Mouse (Mus musculus) midbrain, embryonic 16.5 days (tissue): ENCODE results near the gene Ralbp1. TPM values are rescaled to one million over a fixed set of nuclear protein-coding genes. Genes with fewer than 3 reads are reported as not detected.
A peak's percentile ranks its signal among the peaks of the same experiment; 100 is the strongest.

Experiments used
- ATAC-seq: fragments of 200-750 bp; cut with Nextera tagmentation; 2 replicates; pipeline ENCODE4 v1.8.0; 2017; ENCODE audit warnings: moderate TSS enrichment
- H3K27ac ChIP-seq: fragments of 300-500 bp; sonication (generic); 2 replicates; pipeline ENCODE4 v1.5.1; 2014; ENCODE audit warnings: mild to moderate bottlenecking, low read length, mixed read lengths
- H3K27me3 ChIP-seq: fragments of 300-500 bp; sonication (generic); 2 replicates; pipeline ENCODE4 v1.6.1; 2014; ENCODE audit warnings: low read depth, low read length, mixed read lengths; ENCODE audit not compliant: control insufficient read depth, insufficient read depth
- H3K36me3 ChIP-seq: fragments of 300-500 bp; sonication (generic); 2 replicates; pipeline ENCODE4 v1.6.1; 2014; ENCODE audit warnings: mild to moderate bottlenecking, low read length, moderate library complexity, mixed read lengths; ENCODE audit not compliant: control insufficient read depth, insufficient read depth
- H3K4me1 ChIP-seq: fragments of 300-500 bp; sonication (generic); 2 replicates; pipeline ENCODE4 v1.6.1; 2014; ENCODE audit warnings: mild to moderate bottlenecking, low read length, mixed read lengths; ENCODE audit not compliant: control insufficient read depth, insufficient read depth
- H3K4me2 ChIP-seq: fragments of 300-500 bp; sonication (generic); 2 replicates; pipeline ENCODE4 v1.6.1; 2014; ENCODE audit warnings: mild to moderate bottlenecking, low read length, mixed read lengths
- H3K4me3 ChIP-seq: fragments of 300-500 bp; sonication (generic); 2 replicates; pipeline ENCODE4 v1.5.1; 2014; ENCODE audit warnings: low read depth, mild to moderate bottlenecking, low read length, moderate library complexity, mixed read lengths
- H3K9ac ChIP-seq: fragments of 300-500 bp; sonication (generic); 2 replicates; pipeline ENCODE4 v1.6.1; 2014; ENCODE audit warnings: low read depth, low read length, mixed read lengths
- H3K9me3 ChIP-seq: fragments of 300-500 bp; sonication (generic); replicated peaks from 2 replicates; pipeline ENCODE4 v1.6.1; 2014; ENCODE audit warnings: mild to moderate bottlenecking, low read length, mixed read lengths; ENCODE audit not compliant: control insufficient read depth, poor library complexity, severe bottlenecking
- WGBS: fragments of 180-500 bp; shearing (Covaris S2); extraction: QIAGEN DNeasy Blood & Tissue Kit; methylation state at CpG from one replicate; pipeline ENCODE4 v1.1.7; 2014; 5-methylcytosine and 5-hydroxymethylcytosine counted together
- polyA plus RNA-seq: library from polyadenylated mRNA; unstranded; fragments of >200 nt; fragmentation: Nextera tagmentation; extraction: Ambion mirVana; gene quantifications from 2 replicates; pipeline ENCODE4 v1.2.1, GENCODE M21; 2015

Gene Ralbp1
- polyA plus RNA-seq, 1 experiment from 2014 or later = 50.2 TPM

GRCm38 (mm10) chr17:65905241-65905640 lies 19.6 kb upstream of the Ralbp1 start:
- WGBS = 59% methylated on average over 14 of the region's 14 CpGs
- Histone ChIP-seq H3K4me1 (no peaks in the 10 kb centered on the region; the same call in none of the 2 replicates), H3K36me3 (no peaks in the 10 kb centered on the region)

GRCm38 (mm10) chr17:65903826-65904225 lies 18.2 kb upstream of the Ralbp1 start:
- Histone ChIP-seq H3K27ac (no peak overlapping the region), H3K4me1 (no peaks in the 10 kb centered on the region; the same call in none of the 2 replicates), H3K4me3 (no peak overlapping the region), H3K27me3 (no peaks in the 10 kb centered on the region), H3K36me3 (no peaks in the 10 kb centered on the region), H3K9me3 (no peaks in the 10 kb centered on the region), H3K9ac (no peak overlapping the region), H3K4me2 (no peak overlapping the region)
- 93% methylated on average over 8 of the region's 8 CpGs for WGBS
- ATAC-seq = no peak

More at GRCm38 (mm10) chr17:65905241-65905640, 19.6 kb upstream of the Ralbp1 start:
- peak overlapping the region; percentile 16; the same call in 1 of the 2 replicates for H3K4me2 ChIP-seq
- no peak overlapping the region for H3K9ac ChIP-seq
- no peak overlapping the region for H3K4me3 ChIP-seq
- no peaks in the 10 kb centered on the region for H3K9me3 ChIP-seq
- no peaks in the 10 kb centered on the region for H3K27me3 ChIP-seq
- peak; percentile 17; the same call in 1 of the 2 replicates for ATAC-seq
- H3K27ac ChIP-seq = no peak overlapping the region

GRCm38 (mm10) chr17:65903011-65903410 lies 17.4 kb upstream of the Ralbp1 start:
- H3K4me2 ChIP-seq = no peak overlapping the region
- no peak overlapping the region for H3K9ac ChIP-seq
- no peaks in the 10 kb centered on the region for H3K36me3 ChIP-seq
- no peak overlapping the region for H3K4me3 ChIP-seq
- H3K27ac ChIP-seq = no peak overlapping the region
- no peaks in the 10 kb centered on the region; the same call in none of the 2 replicates for H3K4me1 ChIP-seq
- H3K9me3 ChIP-seq = no peaks in the 10 kb centered on the region
- ATAC-seq = no peak
- no peaks in the 10 kb centered on the region for H3K27me3 ChIP-seq
- WGBS = 100% methylated on average over 1 of the region's 1 CpGs

GRCm38 (mm10) chr17:65902281-65902680 lies 16.7 kb upstream of the Ralbp1 start:
- no peak for ATAC-seq
- H3K4me3 ChIP-seq = no peak overlapping the region
- H3K9me3 ChIP-seq = no peaks in the 10 kb centered on the region
- H3K4me1 ChIP-seq = no peaks in the 10 kb centered on the region; the same call in none of the 2 replicates
- no peak overlapping the region for H3K4me2 ChIP-seq
- H3K9ac ChIP-seq = no peak overlapping the region
- WGBS = 87% methylated on average over 6 of the region's 6 CpGs
- no peak overlapping the region for H3K27ac ChIP-seq
- H3K36me3 ChIP-seq = no peaks in the 10 kb centered on the region
- no peaks in the 10 kb centered on the region for H3K27me3 ChIP-seq

GRCm38 (mm10) chr17:65896016-65896415 lies 10.4 kb upstream of the Ralbp1 start:
- H3K4me2 ChIP-seq = no peak overlapping the region
- H3K27me3 ChIP-seq = no peaks in the 10 kb centered on the region
- no peak overlapping the region for H3K27ac ChIP-seq
- H3K4me3 ChIP-seq = no peak overlapping the region
- H3K4me1 ChIP-seq = no peaks in the 10 kb centered on the region
- no peak for ATAC-seq
- no peaks in the 10 kb centered on the region for H3K36me3 ChIP-seq
- WGBS = 64% methylated on average over 3 of the region's 3 CpGs
- H3K9ac ChIP-seq = no peak overlapping the region
- H3K9me3 ChIP-seq = no peaks in the 10 kb centered on the region

GRCm38 (mm10) chr17:65889476-65889875 lies 3.9 kb upstream of the Ralbp1 start:
- H3K4me1 ChIP-seq = peaks cover 10% of the 10 kb centered on the region
- H3K9me3 ChIP-seq = no peaks in the 10 kb centered on the region
- H3K27me3 ChIP-seq = no peaks in the 10 kb centered on the region
- no peak for ATAC-seq
- 82% methylated on average over 5 of the region's 5 CpGs for WGBS
- no peak overlapping the region for H3K4me2 ChIP-seq
- H3K36me3 ChIP-seq = no peaks in the 10 kb centered on the region
- H3K4me3 ChIP-seq = no peak overlapping the region
- H3K9ac ChIP-seq = no peak overlapping the region
- no peak overlapping the region for H3K27ac ChIP-seq

- no peaks in the 10 kb centered on the region for H3K27me3 ChIP-seq
- 81% methylated on average over 9 of the region's 9 CpGs for WGBS
- H3K36me3 ChIP-seq = no peaks in the 10 kb centered on the region
- peak overlapping the region; percentile 96 for H3K4me3 ChIP-seq
- H3K4me1 ChIP-seq = peaks cover 28% of the 10 kb centered on the region
- peak overlapping the region; percentile 79; the same call in 1 of the 2 replicates for H3K9ac ChIP-seq
- peak overlapping the region; percentile 92 for H3K4me2 ChIP-seq
- H3K9me3 ChIP-seq = no peaks in the 10 kb centered on the region
- no peak for ATAC-seq
- peak overlapping the region; percentile 94 for H3K27ac ChIP-seq
Measured at GRCm38 (mm10) chr17:65886571-65886970, 973 bp upstream of the Ralbp1 start.

- Histone ChIP-seq H3K9ac (peak overlapping the region; percentile 79), H3K4me3 (peak overlapping the region; percentile 96), H3K27ac (peak overlapping the region; percentile 94), H3K4me1 (peaks cover 28% of the 10 kb centered on the region), H3K36me3 (no peaks in the 10 kb centered on the region), H3K27me3 (no peaks in the 10 kb centered on the region), H3K4me2 (peak overlapping the region; percentile 92), H3K9me3 (no peaks in the 10 kb centered on the region)
- WGBS = under 1% methylated on average over 11 of the region's 11 CpGs
- ATAC-seq = no peak
Measured at GRCm38 (mm10) chr17:65885398-65885696, 251 bp downstream of the Ralbp1 start.

- Histone ChIP-seq H3K27ac (peak overlapping the region; percentile 94), H3K36me3 (no peaks in the 10 kb centered on the region), H3K27me3 (no peaks in the 10 kb centered on the region), H3K9ac (peak overlapping the region; percentile 93), H3K4me3 (peak overlapping the region; percentile 96), H3K4me2 (peak overlapping the region; percentile 92), H3K4me1 (peaks cover 28% of the 10 kb centered on the region), H3K9me3 (no peaks in the 10 kb centered on the region)
- ATAC-seq = peak; percentile 99
- under 1% methylated on average over 53 of the region's 67 CpGs for WGBS
Measured at GRCm38 (mm10) chr17:65884691-65885397, 754 bp downstream of the Ralbp1 start.
